Mouse (Mus musculus): ENCODE results near the gene Ndufa11. TPM values are rescaled to one million over a fixed set of nuclear protein-coding genes. Genes with fewer than 3 reads are reported as not detected.
A peak's percentile ranks its signal among the peaks of the same experiment; 100 is the strongest.

Ndufa11 gene
- polyA plus RNA-seq, 1 experiment from 2014 or later, result 709 TPM

- H3K4me1 ChIP-seq, result peaks cover 43% of the 10 kb centered on the region
- H3K36me3 ChIP-seq, result peaks cover 31% of the 10 kb centered on the region
- peak overlapping the region; percentile 54 for H3K27ac ChIP-seq (replicated peaks)
- H3K9me3 ChIP-seq (replicated peaks), result no peaks in the 10 kb centered on the region
- no peak overlapping the region for H3K4me3 ChIP-seq (replicated peaks)
- H3K27me3 ChIP-seq (replicated peaks), result no peaks in the 10 kb centered on the region
- H3K4me2 ChIP-seq, result no peak overlapping the region
- no peak overlapping the region; the same call in 1 of the 2 replicates for H3K9ac ChIP-seq (replicated peaks)
- 35% methylated on average over 5 of the region's 5 CpGs for WGBS
- no peak; the same call in 1 of the 2 replicates for ATAC-seq (ENCODE audit: low FRiP score)
Measured at GRCm38 (mm10) chr17:56722441-56722840, 4.9 kb downstream of the Ndufa11 start.

DNA sequence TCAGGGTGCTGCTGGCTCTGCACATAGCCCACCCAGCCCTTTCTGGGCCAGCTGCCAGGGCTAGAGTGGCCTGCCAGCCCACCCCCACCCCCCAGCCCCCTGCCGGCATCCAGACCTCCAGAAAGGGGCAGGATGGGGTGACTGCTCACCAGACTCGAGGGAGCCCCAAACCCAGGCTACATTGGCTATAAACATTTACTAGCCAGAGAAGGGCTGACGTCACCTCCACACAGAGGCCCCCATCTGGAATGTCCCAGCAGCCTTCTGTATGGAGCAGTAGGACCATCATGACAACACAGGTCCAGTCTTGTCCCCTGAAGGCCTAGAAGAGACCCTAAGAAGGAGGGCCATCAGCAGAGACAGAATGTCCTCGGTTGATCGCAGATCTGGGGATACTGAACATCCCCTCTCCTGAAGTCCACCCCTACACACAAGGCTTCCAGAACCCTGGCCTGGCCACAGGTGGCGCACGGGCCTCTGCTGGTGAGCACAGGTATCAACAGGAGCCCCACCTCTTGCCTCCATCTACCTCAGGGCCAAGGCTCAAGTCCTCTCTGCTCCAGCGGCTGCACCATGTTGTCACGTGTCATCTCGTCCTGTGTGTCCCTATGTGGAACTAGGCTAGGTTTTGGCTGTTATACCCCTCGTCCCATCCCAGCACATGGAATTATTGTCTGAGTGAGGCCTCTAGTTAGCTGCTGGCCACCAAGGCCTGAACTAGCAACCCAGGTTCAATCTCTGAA, 6.0 kb downstream of the Ndufa11 start:
- no peak overlapping the region for H3K4me2 ChIP-seq
- no peak overlapping the region for H3K4me3 ChIP-seq (replicated peaks)
- peaks cover 44% of the 10 kb centered on the region for H3K4me1 ChIP-seq
- no peak for ATAC-seq (ENCODE audit: low FRiP score)
- no peaks in the 10 kb centered on the region for H3K9me3 ChIP-seq (replicated peaks)
- peaks cover 31% of the 10 kb centered on the region for H3K36me3 ChIP-seq
- WGBS, result 83% methylated on average over 11 of the region's 11 CpGs
- H3K27me3 ChIP-seq (replicated peaks), result no peaks in the 10 kb centered on the region
- H3K27ac ChIP-seq (replicated peaks), result no peak overlapping the region
- H3K9ac ChIP-seq (replicated peaks), result no peak overlapping the region

- H3K4me3 ChIP-seq (replicated peaks), result no peak overlapping the region
- no peaks in the 10 kb centered on the region for H3K9me3 ChIP-seq (replicated peaks)
- peaks cover 31% of the 10 kb centered on the region for H3K4me1 ChIP-seq
- H3K36me3 ChIP-seq, result peaks cover 16% of the 10 kb centered on the region
- WGBS, result 11% methylated on average over 7 of the region's 7 CpGs
- H3K27ac ChIP-seq (replicated peaks), result no peak overlapping the region
- H3K27me3 ChIP-seq (replicated peaks), result no peaks in the 10 kb centered on the region
- no peak overlapping the region for H3K4me2 ChIP-seq
- no peak overlapping the region for H3K9ac ChIP-seq (replicated peaks)
- no peak for ATAC-seq (ENCODE audit: low FRiP score)
Measured at GRCm38 (mm10) chr17:56727029-56727649, 9.6 kb downstream of the Ndufa11 start.

DNA sequence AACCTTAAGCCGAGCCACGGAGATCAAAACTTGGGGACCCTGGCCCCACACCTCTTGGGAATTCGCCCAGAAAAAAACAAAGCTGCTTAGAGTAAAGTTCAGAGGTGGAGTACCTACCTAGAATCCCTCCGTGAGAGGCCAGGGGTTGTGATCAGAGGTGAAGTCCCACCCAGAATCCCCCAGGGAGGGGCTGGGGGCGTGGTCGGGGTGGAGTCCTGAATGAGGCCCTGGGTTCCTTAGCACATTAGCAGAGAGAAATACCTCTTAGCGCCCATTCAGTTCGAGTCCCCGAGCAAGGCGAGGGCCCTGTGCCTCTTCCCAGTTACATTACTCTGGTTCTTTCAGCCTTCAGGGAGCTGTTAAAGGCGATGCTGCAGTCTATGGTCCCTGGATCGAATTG, 10.1 kb downstream of the Ndufa11 start:
- H3K9ac ChIP-seq (replicated peaks), result no peak overlapping the region
- H3K27ac ChIP-seq (replicated peaks), result no peak overlapping the region
- H3K27me3 ChIP-seq (replicated peaks), result no peaks in the 10 kb centered on the region
- no peak for ATAC-seq (ENCODE audit: low FRiP score)
- H3K4me1 ChIP-seq, result peaks cover 26% of the 10 kb centered on the region
- H3K9me3 ChIP-seq (replicated peaks), result no peaks in the 10 kb centered on the region
- H3K4me3 ChIP-seq (replicated peaks), result no peak overlapping the region
- H3K36me3 ChIP-seq, result peaks cover 11% of the 10 kb centered on the region; the same call in 1 of the 2 replicates
- WGBS, result 9% methylated on average over 12 of the region's 12 CpGs
- H3K4me2 ChIP-seq, result no peak overlapping the region

DNA sequence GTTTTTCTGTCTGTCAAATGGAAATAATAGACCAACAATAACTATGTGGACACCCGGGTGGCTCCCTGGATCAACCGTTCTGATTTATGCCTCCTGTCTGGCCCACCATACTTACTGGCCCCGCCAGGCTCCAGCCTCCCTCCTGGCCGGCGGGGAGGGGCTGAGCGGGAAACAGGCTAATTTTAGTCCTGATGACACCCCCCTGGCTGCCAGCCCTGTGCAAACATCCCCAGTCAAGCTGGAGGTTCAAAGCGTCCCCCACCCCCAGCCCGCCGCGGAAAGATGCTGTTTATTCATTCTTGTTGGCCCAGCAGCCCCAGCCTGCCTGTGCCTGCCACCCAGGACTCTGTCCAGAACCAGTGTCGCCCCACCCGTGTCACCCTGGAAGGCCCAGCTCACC, 10.6 kb downstream of the Ndufa11 start:
- 22% methylated on average over 12 of the region's 12 CpGs for WGBS
- peaks cover 6% of the 10 kb centered on the region; the same call in 1 of the 2 replicates for H3K36me3 ChIP-seq
- H3K9me3 ChIP-seq (replicated peaks), result no peaks in the 10 kb centered on the region
- no peak overlapping the region for H3K27ac ChIP-seq (replicated peaks)
- H3K27me3 ChIP-seq (replicated peaks), result no peaks in the 10 kb centered on the region
- no peak overlapping the region for H3K4me2 ChIP-seq
- H3K4me3 ChIP-seq (replicated peaks), result no peak overlapping the region
- H3K4me1 ChIP-seq, result peaks cover 21% of the 10 kb centered on the region
- ATAC-seq (ENCODE audit: low FRiP score), result no peak; the same call in 1 of the 2 replicates
- H3K9ac ChIP-seq (replicated peaks), result no peak overlapping the region

- WGBS, result 24% methylated on average over 6 of the region's 6 CpGs
- Histone ChIP-seq H3K36me3 (no peaks in the 10 kb centered on the region), H3K27me3 (replicated peaks) (no peaks in the 10 kb centered on the region)
Measured at GRCm38 (mm10) chr17:56729151-56729550, 11.6 kb downstream of the Ndufa11 start.

GRCm38 (mm10) chr17:56729656-56730055, 12.1 kb downstream of the Ndufa11 start:
- H3K27me3 ChIP-seq (replicated peaks), result no peaks in the 10 kb centered on the region
- peaks cover 17% of the 10 kb centered on the region for H3K4me1 ChIP-seq
- no peaks in the 10 kb centered on the region for H3K36me3 ChIP-seq
- H3K27ac ChIP-seq (replicated peaks), result no peak overlapping the region
- no peak for ATAC-seq (ENCODE audit: low FRiP score)
- no peak overlapping the region for H3K4me3 ChIP-seq (replicated peaks)
- WGBS, result 61% methylated on average over 2 of the region's 2 CpGs
- no peak overlapping the region for H3K9ac ChIP-seq (replicated peaks)
- H3K9me3 ChIP-seq (replicated peaks), result no peaks in the 10 kb centered on the region
- no peak overlapping the region for H3K4me2 ChIP-seq

More at GRCm38 (mm10) chr17:56729151-56729550, 11.6 kb downstream of the Ndufa11 start:
- Histone ChIP-seq H3K4me2 (no peak overlapping the region), H3K4me1 (peaks cover 17% of the 10 kb centered on the region), H3K4me3 (replicated peaks) (no peak overlapping the region), H3K9ac (replicated peaks) (no peak overlapping the region), H3K9me3 (replicated peaks) (no peaks in the 10 kb centered on the region), H3K27ac (replicated peaks) (no peak overlapping the region)
- ATAC-seq (ENCODE audit: low FRiP score), result no peak

DNA sequence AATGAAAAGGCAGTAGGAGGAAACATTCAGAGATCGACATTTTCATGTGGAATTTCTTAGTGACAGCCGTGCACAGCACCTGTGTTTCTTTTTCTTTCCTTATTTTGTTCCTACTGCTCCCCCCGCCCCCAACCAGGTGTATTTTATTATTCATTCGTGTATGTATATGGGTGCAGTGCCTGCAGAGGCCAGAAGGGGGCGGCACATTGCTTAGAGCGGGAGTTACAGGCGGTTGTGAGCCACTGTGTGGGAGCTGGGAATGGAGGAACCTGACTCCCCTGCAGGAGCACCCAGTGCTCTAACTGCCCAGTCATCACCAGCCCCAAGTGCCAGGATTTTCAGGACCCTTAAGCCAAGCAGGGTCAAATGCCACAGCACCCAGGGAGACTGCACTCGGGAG, 19.0 kb downstream of the Ndufa11 start:
- Histone ChIP-seq H3K9me3 (replicated peaks) (no peaks in the 10 kb centered on the region), H3K36me3 (no peaks in the 10 kb centered on the region), H3K4me1 (no peaks in the 10 kb centered on the region), H3K27me3 (replicated peaks) (no peaks in the 10 kb centered on the region), H3K4me2 (no peak overlapping the region), H3K9ac (replicated peaks) (no peak overlapping the region), H3K27ac (replicated peaks) (no peak overlapping the region), H3K4me3 (replicated peaks) (no peak overlapping the region)
- ATAC-seq (ENCODE audit: low FRiP score), result no peak
- WGBS, result 51% methylated on average over 8 of the region's 8 CpGs

DNA sequence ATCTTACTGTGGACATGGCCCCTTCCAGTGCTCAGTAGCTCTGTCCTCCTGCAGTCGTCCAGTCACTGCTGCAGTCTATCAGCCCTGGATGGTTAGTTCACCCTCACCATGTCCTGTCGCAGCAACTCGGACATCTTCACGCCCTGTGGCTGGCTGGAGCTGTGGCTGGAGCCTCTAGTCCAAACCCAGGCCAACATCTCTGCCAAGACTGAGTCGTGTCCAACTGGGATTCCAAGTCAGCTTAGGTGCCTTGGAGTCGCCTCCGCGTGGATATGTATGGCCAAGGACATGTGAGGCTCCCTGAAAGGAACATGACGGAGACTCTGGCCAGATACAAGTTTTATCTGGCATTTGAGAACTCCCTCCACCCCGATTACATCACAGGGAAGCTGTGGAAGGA, 20.7 kb downstream of the Ndufa11 start:
- Histone ChIP-seq H3K36me3 (no peaks in the 10 kb centered on the region), H3K27me3 (replicated peaks) (no peaks in the 10 kb centered on the region), H3K27ac (replicated peaks) (no peak overlapping the region), H3K4me1 (no peaks in the 10 kb centered on the region), H3K4me2 (no peak overlapping the region), H3K4me3 (replicated peaks) (no peak overlapping the region), H3K9me3 (replicated peaks) (no peaks in the 10 kb centered on the region), H3K9ac (replicated peaks) (no peak overlapping the region)
- WGBS, result 88% methylated on average over 10 of the region's 10 CpGs
- no peak for ATAC-seq (ENCODE audit: low FRiP score)

- WGBS, result 82% methylated on average over 17 of the region's 17 CpGs
- H3K9ac ChIP-seq (replicated peaks), result no peak overlapping the region
- no peaks in the 10 kb centered on the region for H3K36me3 ChIP-seq
- no peaks in the 10 kb centered on the region for H3K4me1 ChIP-seq
- ATAC-seq (ENCODE audit: low FRiP score), result no peak
- H3K27ac ChIP-seq (replicated peaks), result no peak overlapping the region
- H3K9me3 ChIP-seq (replicated peaks), result no peaks in the 10 kb centered on the region
- no peak overlapping the region for H3K4me3 ChIP-seq (replicated peaks)
- no peak overlapping the region for H3K4me2 ChIP-seq
- no peaks in the 10 kb centered on the region for H3K27me3 ChIP-seq (replicated peaks)
Measured at GRCm38 (mm10) chr17:56740118-56740787, 22.7 kb downstream of the Ndufa11 start.

GRCm38 (mm10) chr17:56740788-56741160, 23.2 kb downstream of the Ndufa11 start:
- Histone ChIP-seq H3K4me2 (no peak overlapping the region), H3K4me3 (replicated peaks) (no peak overlapping the region), H3K9me3 (replicated peaks) (no peaks in the 10 kb centered on the region), H3K36me3 (no peaks in the 10 kb centered on the region), H3K9ac (replicated peaks) (no peak overlapping the region), H3K27ac (replicated peaks) (no peak overlapping the region), H3K4me1 (no peaks in the 10 kb centered on the region), H3K27me3 (replicated peaks) (no peaks in the 10 kb centered on the region)
- WGBS, result 74% methylated on average over 17 of the region's 17 CpGs
- no peak for ATAC-seq (ENCODE audit: low FRiP score)

- Histone ChIP-seq H3K27ac (replicated peaks) (no peak overlapping the region), H3K36me3 (no peaks in the 10 kb centered on the region), H3K9me3 (replicated peaks) (no peaks in the 10 kb centered on the region), H3K4me3 (replicated peaks) (no peak overlapping the region), H3K9ac (replicated peaks) (no peak overlapping the region), H3K4me2 (no peak overlapping the region), H3K27me3 (replicated peaks) (no peaks in the 10 kb centered on the region; the same call in 1 of the 2 replicates), H3K4me1 (no peaks in the 10 kb centered on the region)
- ATAC-seq (ENCODE audit: low FRiP score), result no peak
- WGBS, result 69% methylated on average over 5 of the region's 5 CpGs
Measured at GRCm38 (mm10) chr17:56744173-56744572, 26.6 kb downstream of the Ndufa11 start.
